Mouse (Mus musculus) midbrain, embryonic 13.5 days (tissue): ENCODE data around the gene Tedc2. TPM values are rescaled to one million over a fixed set of nuclear protein-coding genes. Genes with fewer than 3 reads are reported as not detected.
A peak's percentile ranks its signal among the peaks of the same experiment; 100 is the strongest.

Source experiments
- ATAC-seq: fragments of 200-750 bp; cut with Nextera tagmentation; 2 replicates; pipeline ENCODE4 v1.8.0; 2017; ENCODE audit warnings: mild to moderate bottlenecking, moderate TSS enrichment, moderate library complexity
- H3K27ac ChIP-seq: fragments of 300-500 bp; sonication (generic); 2 replicates; pipeline ENCODE4 v1.5.1; 2015; ENCODE audit warnings: inconsistent platforms, mild to moderate bottlenecking, moderate library complexity
- H3K27me3 ChIP-seq: fragments of 300-500 bp; sonication (generic); 2 replicates; pipeline ENCODE4 v1.6.1; 2015; ENCODE audit warnings: mild to moderate bottlenecking, inconsistent platforms
- H3K36me3 ChIP-seq: fragments of 300-500 bp; sonication (generic); 2 replicates; pipeline ENCODE4 v1.6.1; 2015; ENCODE audit warnings: mild to moderate bottlenecking, inconsistent platforms
- H3K4me1 ChIP-seq: fragments of 300-500 bp; sonication (generic); replicated peaks from 2 replicates; pipeline ENCODE4 v1.6.1; 2015; ENCODE audit warnings: inconsistent platforms
- H3K4me2 ChIP-seq: fragments of 300-500 bp; sonication (generic); replicated peaks from 2 replicates; pipeline ENCODE4 v1.6.1; 2015; ENCODE audit warnings: moderate library complexity, mild to moderate bottlenecking, inconsistent platforms
- H3K4me3 ChIP-seq: fragments of 300-500 bp; sonication (generic); replicated peaks from 2 replicates; pipeline ENCODE4 v1.5.1; 2015; ENCODE audit warnings: mild to moderate bottlenecking, inconsistent platforms
- H3K9ac ChIP-seq: fragments of 300-500 bp; sonication (generic); replicated peaks from 2 replicates; pipeline ENCODE4 v1.6.1; 2015; ENCODE audit warnings: mild to moderate bottlenecking, inconsistent platforms
- H3K9me3 ChIP-seq: fragments of 300-500 bp; sonication (generic); 2 replicates; pipeline ENCODE4 v1.6.1; 2016; ENCODE audit warnings: mild to moderate bottlenecking, inconsistent platforms
- WGBS: fragments of 180-500 bp; shearing (Covaris S2); methylation state at CpG from one replicate; pipeline ENCODE4 v1.1.7; 2015; 5-methylcytosine and 5-hydroxymethylcytosine counted together
- polyA plus RNA-seq: library from polyadenylated mRNA; unstranded; fragments of >200 nt; fragmentation: Nextera tagmentation; extraction: Ambion mirVana; gene quantifications from 2 replicates; pipeline ENCODE4 v1.2.1, GENCODE M21; 2015

Tedc2 gene
- polyA plus RNA-seq, 1 experiment from 2014 or later = 14.4 TPM

- Histone ChIP-seq H3K27me3 (peaks cover 15% of the 10 kb centered on the region), H3K9me3 (no peaks in the 10 kb centered on the region), H3K4me2 (peak overlapping the region; percentile 80), H3K4me3 (peak overlapping the region; percentile 69), H3K9ac (peak overlapping the region; percentile 86; the same call in 1 of the 2 replicates), H3K4me1 (peaks cover 67% of the 10 kb centered on the region), H3K27ac (no peak overlapping the region), H3K36me3 (no peaks in the 10 kb centered on the region)
- no peak for ATAC-seq
- WGBS = 75% methylated on average over 3 of the region's 3 CpGs
Observed at GRCm38 (mm10) chr17:24203611-24204534, 16.8 kb downstream of the Tedc2 start.

GRCm38 (mm10) chr17:24203068-24203467 lies 17.6 kb downstream of the Tedc2 start:
- no peak for ATAC-seq
- Histone ChIP-seq H3K27me3 (peaks cover 12% of the 10 kb centered on the region), H3K4me1 (peaks cover 59% of the 10 kb centered on the region), H3K27ac (peak overlapping the region; percentile 21; the same call in 1 of the 2 replicates), H3K4me3 (0 out of 2 replicates have a peak overlapping the region, but pooled peaks have one; percentile 69), H3K9ac (peak overlapping the region; percentile 86; the same call in 1 of the 2 replicates), H3K9me3 (no peaks in the 10 kb centered on the region), H3K36me3 (no peaks in the 10 kb centered on the region), H3K4me2 (peak overlapping the region; percentile 80)
- WGBS = 33% methylated on average over 4 of the region's 4 CpGs

- Histone ChIP-seq H3K36me3 (no peaks in the 10 kb centered on the region), H3K4me2 (no peak overlapping the region), H3K9ac (no peak overlapping the region), H3K9me3 (no peaks in the 10 kb centered on the region), H3K27ac (no peak overlapping the region), H3K27me3 (no peaks in the 10 kb centered on the region), H3K4me1 (peaks cover 50% of the 10 kb centered on the region), H3K4me3 (no peak overlapping the region)
- WGBS = 81% methylated on average over 4 of the region's 4 CpGs
- no peak for ATAC-seq
Observed at GRCm38 (mm10) chr17:24201092-24201491, 19.6 kb downstream of the Tedc2 start.

GRCm38 (mm10) chr17:24199741-24200140 lies 20.9 kb downstream of the Tedc2 start:
- Histone ChIP-seq H3K9me3 (no peaks in the 10 kb centered on the region), H3K9ac (no peak overlapping the region), H3K27ac (no peak overlapping the region), H3K27me3 (no peaks in the 10 kb centered on the region), H3K36me3 (no peaks in the 10 kb centered on the region), H3K4me2 (no peak overlapping the region), H3K4me1 (peaks cover 43% of the 10 kb centered on the region), H3K4me3 (no peak overlapping the region)
- ATAC-seq = no peak
- WGBS = 70% methylated on average over 4 of the region's 4 CpGs

GRCm38 (mm10) chr17:24199252-24199651 lies 21.4 kb downstream of the Tedc2 start:
- H3K27ac ChIP-seq = no peak overlapping the region
- no peak for ATAC-seq
- WGBS = 91% methylated on average over 4 of the region's 4 CpGs
- 0 out of 2 replicates have a peak overlapping the region, but pooled peaks have one; percentile 24 for H3K9ac ChIP-seq
- H3K9me3 ChIP-seq = no peaks in the 10 kb centered on the region
- H3K27me3 ChIP-seq = no peaks in the 10 kb centered on the region
- peaks cover 38% of the 10 kb centered on the region for H3K4me1 ChIP-seq
- H3K4me3 ChIP-seq = no peak overlapping the region
- H3K36me3 ChIP-seq = no peaks in the 10 kb centered on the region
- H3K4me2 ChIP-seq = no peak overlapping the region

GRCm38 (mm10) chr17:24197032-24197824 lies 23.4 kb downstream of the Tedc2 start:
- Histone ChIP-seq H3K27me3 (no peaks in the 10 kb centered on the region), H3K4me3 (no peak overlapping the region), H3K4me1 (peaks cover 18% of the 10 kb centered on the region), H3K36me3 (0 out of 2 replicates have a peak, but pooled peaks cover 5% of the 10 kb centered on the region), H3K9ac (0 out of 2 replicates have a peak overlapping the region, but pooled peaks have one; percentile 36), H3K9me3 (no peaks in the 10 kb centered on the region), H3K27ac (peak overlapping the region; percentile 19; the same call in 1 of the 2 replicates), H3K4me2 (no peak overlapping the region)
- 67% methylated on average over 15 of the region's 15 CpGs for WGBS
- ATAC-seq = no peak

GRCm38 (mm10) chr17:24195349-24195748 lies 25.3 kb downstream of the Tedc2 start:
- Histone ChIP-seq H3K4me2 (no peak overlapping the region), H3K27ac (no peak overlapping the region), H3K9ac (no peak overlapping the region), H3K4me1 (peaks cover 13% of the 10 kb centered on the region; the same call in 1 of the 2 replicates), H3K4me3 (no peak overlapping the region), H3K36me3 (0 out of 2 replicates have a peak, but pooled peaks cover 5% of the 10 kb centered on the region), H3K9me3 (no peaks in the 10 kb centered on the region), H3K27me3 (no peaks in the 10 kb centered on the region)
- 66% methylated on average over 2 of the region's 2 CpGs for WGBS
- no peak for ATAC-seq

GRCm38 (mm10) chr17:24193769-24194168 lies 26.9 kb downstream of the Tedc2 start:
- Histone ChIP-seq H3K9me3 (no peaks in the 10 kb centered on the region), H3K27me3 (no peaks in the 10 kb centered on the region), H3K9ac (no peak overlapping the region), H3K27ac (no peak overlapping the region), H3K4me1 (peaks cover 11% of the 10 kb centered on the region; the same call in 1 of the 2 replicates), H3K4me3 (no peak overlapping the region), H3K36me3 (peaks cover 8% of the 10 kb centered on the region; the same call in 1 of the 2 replicates), H3K4me2 (no peak overlapping the region)
- no peak for ATAC-seq
- WGBS = 94% methylated on average over 5 of the region's 5 CpGs

GRCm38 (mm10) chr17:24193268-24193667 lies 27.4 kb downstream of the Tedc2 start:
- peaks cover 11% of the 10 kb centered on the region; the same call in 1 of the 2 replicates for H3K4me1 ChIP-seq
- ATAC-seq = no peak
- peaks cover 12% of the 10 kb centered on the region; the same call in 1 of the 2 replicates for H3K36me3 ChIP-seq
- H3K4me3 ChIP-seq = no peak overlapping the region
- H3K9ac ChIP-seq = no peak overlapping the region
- 90% methylated on average over 8 of the region's 8 CpGs for WGBS
- H3K4me2 ChIP-seq = no peak overlapping the region
- H3K27ac ChIP-seq = no peak overlapping the region
- no peaks in the 10 kb centered on the region for H3K27me3 ChIP-seq
- no peaks in the 10 kb centered on the region for H3K9me3 ChIP-seq

- peaks cover 16% of the 10 kb centered on the region for H3K36me3 ChIP-seq
- WGBS = 87% methylated on average over 8 of the region's 8 CpGs
- no peak for ATAC-seq
- H3K9ac ChIP-seq = no peak overlapping the region
- peaks cover 11% of the 10 kb centered on the region; the same call in 1 of the 2 replicates for H3K4me1 ChIP-seq
- H3K27ac ChIP-seq = no peak overlapping the region
- H3K4me3 ChIP-seq = no peak overlapping the region
- no peak overlapping the region for H3K4me2 ChIP-seq
- H3K27me3 ChIP-seq = no peaks in the 10 kb centered on the region
- H3K9me3 ChIP-seq = no peaks in the 10 kb centered on the region
Observed at GRCm38 (mm10) chr17:24192848-24193247, 27.8 kb downstream of the Tedc2 start.

- H3K9me3 ChIP-seq = no peaks in the 10 kb centered on the region
Observed at GRCm38 (mm10) chr17:24191481-24191880, 29.2 kb downstream of the Tedc2 start.

More at GRCm38 (mm10) chr17:24191481-24191880, 29.2 kb downstream of the Tedc2 start:
- peaks cover 20% of the 10 kb centered on the region for H3K36me3 ChIP-seq
- 79% methylated on average over 4 of the region's 4 CpGs for WGBS
- ATAC-seq = no peak
- H3K27ac ChIP-seq = no peak overlapping the region
- H3K4me2 ChIP-seq = no peak overlapping the region
- no peaks in the 10 kb centered on the region for H3K27me3 ChIP-seq
- no peak overlapping the region for H3K9ac ChIP-seq
- no peaks in the 10 kb centered on the region for H3K4me1 ChIP-seq
- H3K4me3 ChIP-seq = no peak overlapping the region
